Mouse (Mus musculus): ENCODE data around the gene Extl2. TPM values are rescaled to one million over a fixed set of nuclear protein-coding genes. Genes with fewer than 3 reads are reported as not detected.
A peak's percentile ranks its signal among the peaks of the same experiment; 100 is the strongest.

The Extl2 gene
- total RNA-seq, 2 experiments from 2014 or later = 11.8 to 13.8 TPM

- intact Hi-C loops (cut with DNase I; ENCODE audit: low total_unique reads) = no loop called here
- DNase-seq = no peak
These were observed 14.2 kb upstream of the Extl2 start for GRCm38 (mm10) chr3:115993025-115993424.

DNA sequence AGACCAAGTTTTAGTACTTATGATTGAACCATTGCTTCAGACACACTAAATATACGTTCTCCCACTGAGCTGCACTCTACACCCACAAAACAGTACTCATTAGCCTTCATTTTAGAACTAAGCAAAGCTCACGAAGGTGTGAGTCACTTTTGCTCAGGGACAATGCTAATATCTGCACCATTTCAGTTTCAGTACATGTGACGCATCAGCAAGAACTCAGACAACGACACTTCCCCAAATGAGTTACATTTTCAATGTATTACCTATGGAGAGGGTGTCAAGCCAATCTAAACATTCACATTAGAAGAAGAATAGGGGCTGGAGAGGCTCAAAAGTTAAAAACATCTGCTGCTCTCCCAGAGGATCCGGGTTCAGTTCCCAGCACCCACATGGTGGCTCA, 10.3 kb upstream of the Extl2 start:
- intact Hi-C loops (cut with DNase I; ENCODE audit: low total_unique reads) = no loop called here
- no peak for DNase-seq

GRCm38 (mm10) chr3:116006284-116006977, 831 bp upstream of the Extl2 start:
- intact Hi-C loops (cut with DNase I; ENCODE audit: low total_unique reads) = no loop called here
- no peak for DNase-seq

GRCm38 (mm10) chr3:116007941-116008440, 729 bp downstream of the Extl2 start:
- intact Hi-C loops (cut with DNase I; ENCODE audit: low total_unique reads) = no loop called here
- DNase-seq = peak; percentile 75

DNA sequence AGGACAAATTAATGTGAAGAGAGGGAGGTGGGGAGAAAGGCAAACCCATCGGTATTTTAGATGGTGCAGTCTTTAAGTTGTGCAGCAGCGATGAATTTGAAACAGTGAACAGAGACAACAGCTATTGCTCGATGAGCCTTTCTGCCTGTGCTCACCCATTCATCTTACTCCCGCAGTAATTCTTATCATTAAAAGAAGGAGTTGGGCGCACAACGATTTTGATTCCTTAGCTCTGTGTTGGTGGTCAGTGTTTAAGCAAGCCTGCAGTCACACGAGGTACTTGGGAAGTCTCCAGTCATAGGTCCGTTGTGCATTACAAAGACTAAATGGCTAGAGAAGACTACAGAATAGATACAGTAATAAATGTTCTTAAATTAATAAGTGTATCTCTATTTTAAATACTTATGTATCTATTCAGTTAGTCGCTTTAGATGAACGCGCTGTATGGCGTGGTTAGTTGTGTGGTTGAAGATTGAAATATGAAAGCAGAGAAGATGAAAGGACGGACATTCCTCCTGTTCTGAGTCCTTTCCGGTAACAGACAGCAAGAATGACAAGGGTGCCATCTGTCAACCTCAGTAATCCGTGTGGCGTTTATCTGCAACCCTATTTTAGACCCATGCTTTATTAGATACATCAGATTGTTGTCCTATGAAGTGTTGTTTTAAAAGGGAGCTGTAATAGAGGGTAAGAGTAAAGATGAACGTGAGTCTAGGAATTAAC, 2.5 kb downstream of the Extl2 start:
- DNase-seq = no peak
- intact Hi-C loops (cut with DNase I; ENCODE audit: low total_unique reads) = no loop called here

GRCm38 (mm10) chr3:116014901-116015300, 7.6 kb downstream of the Extl2 start:
- DNase-seq = no peak
- intact Hi-C loops (cut with DNase I; ENCODE audit: low total_unique reads) = no loop called here

DNA sequence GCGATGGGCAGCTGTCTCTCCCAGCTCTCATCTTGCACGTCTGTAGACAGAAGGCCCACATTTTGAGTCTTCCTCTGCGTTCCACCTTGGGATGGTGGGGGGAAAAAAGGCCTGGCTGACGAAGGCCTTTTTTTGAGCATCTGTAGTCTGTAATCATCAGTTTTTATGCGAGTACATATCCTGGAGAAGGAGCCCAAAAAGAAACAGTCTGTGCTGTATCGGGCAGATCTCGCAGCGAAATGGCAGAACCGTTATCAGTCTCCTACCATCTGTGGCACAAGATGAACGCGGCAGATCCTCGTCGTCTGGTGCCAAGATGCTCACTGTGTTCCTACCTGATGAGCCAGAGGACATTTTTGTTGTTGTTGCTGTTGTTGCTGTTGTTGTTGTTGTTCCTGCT, 8.9 kb downstream of the Extl2 start:
- intact Hi-C loops (cut with DNase I; ENCODE audit: low total_unique reads) = no loop called here
- no peak for DNase-seq

DNA sequence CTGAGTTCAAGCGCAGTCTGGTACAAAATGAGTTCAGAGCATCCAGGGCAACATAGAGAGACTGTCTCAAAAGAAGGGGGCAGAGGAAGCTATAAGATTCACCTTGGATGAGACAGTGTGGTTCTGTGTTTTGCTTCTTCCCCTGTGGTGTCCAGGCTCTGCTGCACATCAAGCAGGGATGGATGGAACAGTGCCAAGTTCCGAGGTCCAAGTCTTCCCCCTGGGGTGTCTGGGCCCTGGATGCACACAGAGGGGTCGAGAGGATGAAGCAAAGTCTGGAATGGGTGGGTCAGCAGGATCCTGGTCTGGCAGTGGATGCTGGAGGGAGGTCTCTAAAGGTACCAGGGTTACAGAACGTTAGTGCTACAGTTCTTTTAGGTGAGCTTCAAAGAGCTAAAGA, 11.3 kb downstream of the Extl2 start:
- intact Hi-C loops (cut with DNase I; ENCODE audit: low total_unique reads) = no loop called here
- DNase-seq = no peak

GRCm38 (mm10) chr3:116019136-116019535, 11.9 kb downstream of the Extl2 start:
- DNase-seq = no peak
- intact Hi-C loops (cut with DNase I; ENCODE audit: low total_unique reads) = no loop called here

DNA sequence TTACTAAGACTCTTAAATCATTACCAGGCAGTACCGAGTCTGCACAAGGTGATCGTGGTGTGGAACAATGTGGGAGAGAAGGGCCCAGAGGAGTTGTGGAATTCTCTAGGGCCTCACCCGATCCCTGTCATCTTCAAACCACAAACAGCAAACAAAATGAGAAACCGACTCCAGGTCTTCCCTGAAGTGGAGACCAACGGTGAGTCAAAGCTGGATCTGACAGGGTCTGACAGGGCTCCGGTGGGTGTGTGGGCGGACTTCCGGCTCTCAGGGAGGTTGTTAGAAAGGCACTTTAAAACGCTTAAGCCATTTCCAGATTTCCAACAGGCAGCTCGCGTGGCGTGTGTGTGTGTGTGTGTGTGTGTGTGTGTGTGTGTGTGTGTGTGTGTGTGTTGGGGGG, 17.0 kb downstream of the Extl2 start:
- DNase-seq = no peak
- intact Hi-C loops (cut with DNase I; ENCODE audit: low total_unique reads) = no loop called here

- intact Hi-C loops (cut with DNase I; ENCODE audit: low total_unique reads) = no loop called here
- no peak for DNase-seq
These were observed 17.4 kb downstream of the Extl2 start for GRCm38 (mm10) chr3:116024669-116025068.

DNA sequence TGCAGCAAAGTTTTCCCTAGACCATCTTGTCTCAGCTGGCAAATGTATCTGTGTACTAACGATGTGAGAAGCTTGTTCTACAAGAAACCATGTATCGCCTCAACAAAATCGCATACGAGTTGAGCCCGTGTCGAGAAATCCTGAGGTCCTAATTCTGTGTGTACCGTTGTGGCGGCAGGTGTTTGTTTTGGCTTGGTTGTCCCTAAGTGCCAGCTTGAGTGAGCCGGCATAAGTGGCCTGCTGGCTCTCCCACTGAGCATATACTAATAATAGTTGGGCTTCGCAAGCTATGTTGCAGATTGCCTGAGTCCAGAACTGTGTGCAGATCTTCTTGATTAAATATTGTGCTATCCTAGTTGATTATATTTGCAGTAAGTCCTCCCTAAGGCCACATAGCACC, 18.4 kb downstream of the Extl2 start:
- intact Hi-C loops (cut with DNase I; ENCODE audit: low total_unique reads) = no loop called here

GRCm38 (mm10) chr3:116026996-116027395, 19.7 kb downstream of the Extl2 start:
- DNase-seq = no peak
- intact Hi-C loops (cut with DNase I; ENCODE audit: low total_unique reads) = no loop called here

More for the DNA sequence above, 18.4 kb downstream of the Extl2 start:
- no peak for DNase-seq

DNA sequence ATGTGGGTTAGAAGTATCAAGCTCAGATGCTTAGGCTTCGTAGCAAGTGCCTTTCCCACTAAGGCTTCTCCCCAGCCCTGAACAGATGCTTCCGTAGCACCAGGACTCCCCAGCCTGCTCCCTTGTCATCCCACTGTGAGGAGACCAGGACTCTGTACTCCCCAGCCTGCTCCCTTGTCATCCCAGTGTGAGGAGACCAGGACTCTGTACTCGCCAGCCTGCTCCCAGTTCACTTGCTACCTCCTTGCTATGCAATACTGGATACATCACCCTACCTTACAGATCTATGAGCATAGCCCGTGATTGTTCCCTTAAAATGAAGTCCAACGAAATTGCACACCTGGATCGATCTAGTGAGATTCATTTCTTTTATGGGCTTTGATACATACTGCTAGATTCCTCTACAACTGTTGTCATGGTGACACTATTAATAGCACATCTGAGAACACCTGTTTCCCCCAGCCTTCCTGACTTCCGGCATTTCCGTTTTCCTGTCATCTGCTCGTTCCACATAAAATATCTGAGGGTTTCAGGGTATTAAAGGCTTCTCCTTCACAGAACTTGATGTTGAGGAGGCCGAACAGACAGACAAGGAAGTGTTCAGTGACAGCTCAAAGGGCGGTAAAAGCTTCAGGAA, 23.0 kb downstream of the Extl2 start:
- DNase-seq = no peak

GRCm38 (mm10) chr3:116033218-116033870, 26.1 kb downstream of the Extl2 start:
- intact Hi-C loops (cut with DNase I; ENCODE audit: low total_unique reads) = no loop called here
- no peak for DNase-seq

More for the DNA sequence above, 23.0 kb downstream of the Extl2 start:
- intact Hi-C loops (cut with DNase I; ENCODE audit: low total_unique reads) = no loop called here

GRCm38 (mm10) chr3:116033871-116034222, 26.6 kb downstream of the Extl2 start:
- intact Hi-C loops (cut with DNase I; ENCODE audit: low total_unique reads) = no loop called here
- no peak for DNase-seq

DNA sequence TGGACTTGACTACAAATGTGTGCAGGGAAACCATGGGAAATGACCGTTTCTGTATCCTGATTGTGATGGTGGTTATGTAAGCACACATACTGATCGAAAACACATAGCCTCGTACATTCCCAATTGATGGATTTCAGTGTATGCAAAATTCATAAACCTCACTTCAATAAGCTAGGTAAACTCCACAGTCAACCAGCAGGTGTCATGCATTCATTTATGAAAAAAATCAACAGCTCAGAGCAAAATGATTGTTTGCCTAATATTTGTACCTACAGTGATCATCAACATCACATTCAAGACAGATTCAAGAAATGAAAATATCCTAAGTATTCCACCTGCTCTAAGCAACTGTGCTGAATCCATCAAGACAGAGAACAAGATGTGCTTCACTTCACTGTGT, 33.5 kb downstream of the Extl2 start:
- intact Hi-C loops (cut with DNase I; ENCODE audit: low total_unique reads) = loop anchor here (5.0 kb wide), 1 partner anchor 287 kb away; no protein-coding TSS in a partner anchor
- no peak for DNase-seq

DNA sequence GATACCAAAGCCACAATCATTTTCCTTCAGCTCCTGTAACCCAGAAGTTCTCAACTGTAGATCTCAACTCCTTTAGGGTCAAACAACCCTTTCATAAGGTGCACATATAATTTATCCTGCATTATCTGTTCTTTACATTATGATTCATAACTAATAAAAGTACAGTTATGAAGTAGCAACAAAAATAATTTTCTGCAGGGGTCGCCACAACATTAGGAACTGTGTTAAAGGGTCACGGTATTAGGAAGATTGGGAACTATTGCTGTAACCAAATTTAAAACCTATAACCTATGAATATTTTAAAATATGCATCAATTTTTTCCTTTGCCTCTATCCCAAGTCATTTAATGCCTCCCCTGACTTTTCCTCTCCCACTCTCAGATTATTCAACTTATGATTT, 38.7 kb downstream of the Extl2 start:
- DNase-seq = no peak
- intact Hi-C loops (cut with DNase I; ENCODE audit: low total_unique reads) = no loop called here

GRCm38 (mm10) chr3:116047034-116047433, 39.8 kb downstream of the Extl2 start:
- intact Hi-C loops (cut with DNase I; ENCODE audit: low total_unique reads) = no loop called here

GRCm38 (mm10) chr3:116057078-116057477, 49.8 kb downstream of the Extl2 start:
- intact Hi-C loops (cut with DNase I; ENCODE audit: low total_unique reads) = no loop called here
- no peak for DNase-seq

More at GRCm38 (mm10) chr3:116047034-116047433, 39.8 kb downstream of the Extl2 start:
- DNase-seq = no peak

Measured in gastrocnemius, postnatal 14 days (tissue).